Mouse (Mus musculus) intestine, embryonic 16.5 days (tissue): Measurements from ENCODE around the gene Tbx10. TPM values are rescaled to one million over a fixed set of nuclear protein-coding genes. Genes with fewer than 3 reads are reported as not detected.
A peak's percentile ranks its signal among the peaks of the same experiment; 100 is the strongest.

Source experiments
- ATAC-seq: fragments of 200-750 bp; cut with Nextera tagmentation; 2 replicates; pipeline ENCODE4 v1.8.0; 2017; ENCODE audit warnings: moderate TSS enrichment, moderate library complexity
- H3K27ac ChIP-seq: fragments of 300-500 bp; sonication (generic); 2 replicates; pipeline ENCODE4 v1.5.1; 2014; ENCODE audit warnings: mild to moderate bottlenecking, low read length
- H3K27me3 ChIP-seq: fragments of 300-500 bp; sonication (generic); replicated peaks from 2 replicates; pipeline ENCODE4 v1.6.1; 2014; ENCODE audit warnings: low read length, control low read depth, mixed read lengths; ENCODE audit not compliant: control insufficient read depth, insufficient read depth
- H3K36me3 ChIP-seq: fragments of 300-500 bp; sonication (generic); 2 replicates; pipeline ENCODE4 v1.6.1; 2014; ENCODE audit warnings: low read length, control low read depth; ENCODE audit not compliant: control insufficient read depth, insufficient read depth
- H3K4me1 ChIP-seq: fragments of 300-500 bp; sonication (generic); 2 replicates; pipeline ENCODE4 v1.6.1; 2014; ENCODE audit warnings: low read length, control low read depth, mixed read lengths; ENCODE audit not compliant: control insufficient read depth, insufficient read depth
- H3K4me2 ChIP-seq: fragments of 300-500 bp; sonication (generic); 2 replicates; pipeline ENCODE4 v1.6.1; 2014; ENCODE audit warnings: low read depth, low read length, control low read depth
- H3K4me3 ChIP-seq: fragments of 300-500 bp; sonication (generic); 2 replicates; pipeline ENCODE4 v1.5.1; 2014; ENCODE audit warnings: mild to moderate bottlenecking, low read length
- H3K9ac ChIP-seq: fragments of 300-500 bp; sonication (generic); 2 replicates; pipeline ENCODE4 v1.6.1; 2014; ENCODE audit warnings: low read depth, low read length
- H3K9me3 ChIP-seq: fragments of 300-500 bp; sonication (generic); 2 replicates; pipeline ENCODE4 v1.6.1; 2016; ENCODE audit warnings: low read length, control low read depth; ENCODE audit not compliant: control insufficient read depth
- WGBS: fragments of 180-500 bp; shearing (Covaris S2); extraction: QIAGEN DNeasy Blood & Tissue Kit; methylation state at CpG from one replicate; pipeline ENCODE4 v1.1.7; 2014; 5-methylcytosine and 5-hydroxymethylcytosine counted together
- polyA plus RNA-seq: library from polyadenylated mRNA; unstranded; fragments of >200 nt; fragmentation: Nextera tagmentation; extraction: Ambion mirVana; gene quantifications from 2 replicates; pipeline ENCODE4 v1.2.1, GENCODE M21; 2015

Gene Tbx10
- polyA plus RNA-seq, 1 experiment from 2014 or later = 0.73 TPM

- Histone ChIP-seq H3K27me3 (no peaks in the 10 kb centered on the region), H3K4me1 (peaks cover 19% of the 10 kb centered on the region), H3K4me2 (peak within 1 kb of the TSS; percentile 30), H3K9me3 (no peaks in the 10 kb centered on the region), H3K4me3 (peak within 1 kb of the TSS; percentile 32), H3K9ac (peak within 1 kb of the TSS; percentile 63), H3K27ac (peak within 1 kb of the TSS; percentile 58), H3K36me3 (no peaks in the 10 kb centered on the region; the same call in 1 of the 2 replicates)
- 8% methylated on average over 8 of the region's 8 CpGs for WGBS
- ATAC-seq = peak; percentile 90
Measured at GRCm38 (mm10) chr19:3986334-3986733, 6.2 kb upstream of the Tbx10 start, which contains the start of gene Acy3. Gene Acy3 (plus strand): TSS chr19:3986570.

GRCm38 (mm10) chr19:3988066-3988465, 4.5 kb upstream of the Tbx10 start:
- ATAC-seq = no peak
- H3K4me2 ChIP-seq = no peak overlapping the region
- H3K27ac ChIP-seq = no peak overlapping the region
- H3K36me3 ChIP-seq = no peaks in the 10 kb centered on the region; the same call in 1 of the 2 replicates
- no peaks in the 10 kb centered on the region for H3K27me3 ChIP-seq
- 87% methylated on average over 14 of the region's 14 CpGs for WGBS
- no peak overlapping the region for H3K9ac ChIP-seq
- H3K9me3 ChIP-seq = no peaks in the 10 kb centered on the region
- H3K4me3 ChIP-seq = no peak overlapping the region
- peaks cover 24% of the 10 kb centered on the region for H3K4me1 ChIP-seq

GRCm38 (mm10) chr19:3988750-3989149, 3.8 kb upstream of the Tbx10 start:
- no peaks in the 10 kb centered on the region; the same call in 1 of the 2 replicates for H3K36me3 ChIP-seq
- H3K9ac ChIP-seq = no peak overlapping the region
- 91% methylated on average over 4 of the region's 4 CpGs for whole genome bisulfite sequencing
- H3K4me2 ChIP-seq = no peak overlapping the region
- H3K4me3 ChIP-seq = no peak overlapping the region
- ATAC-seq = no peak
- no peaks in the 10 kb centered on the region for H3K9me3 ChIP-seq
- peaks cover 24% of the 10 kb centered on the region for H3K4me1 ChIP-seq
- H3K27me3 ChIP-seq = no peaks in the 10 kb centered on the region
- no peak overlapping the region for H3K27ac ChIP-seq

- H3K36me3 ChIP-seq = no peaks in the 10 kb centered on the region; the same call in 1 of the 2 replicates
- no peak overlapping the region for H3K9ac ChIP-seq
- WGBS = 42% methylated on average over 6 of the region's 6 CpGs
- H3K4me2 ChIP-seq = no peak overlapping the region
- no peaks in the 10 kb centered on the region for H3K27me3 ChIP-seq
- H3K27ac ChIP-seq = no peak overlapping the region
- H3K4me1 ChIP-seq = peaks cover 22% of the 10 kb centered on the region
- H3K9me3 ChIP-seq = no peaks in the 10 kb centered on the region
- ATAC-seq = no peak
- no peak overlapping the region for H3K4me3 ChIP-seq
Measured at GRCm38 (mm10) chr19:3990804-3991203, 1.7 kb upstream of the Tbx10 start.

- Histone ChIP-seq H3K27me3 (no peaks in the 10 kb centered on the region), H3K9ac (no peak overlapping the region), H3K4me3 (no peak overlapping the region), H3K9me3 (no peaks in the 10 kb centered on the region), H3K4me1 (peaks cover 14% of the 10 kb centered on the region), H3K36me3 (no peaks in the 10 kb centered on the region; the same call in 1 of the 2 replicates), H3K27ac (no peak overlapping the region), H3K4me2 (no peak overlapping the region)
- WGBS = 94% methylated on average over 3 of the region's 3 CpGs
- no peak for ATAC-seq
Measured at GRCm38 (mm10) chr19:3991562-3991961, 990 bp upstream of the Tbx10 start.

GRCm38 (mm10) chr19:3991966-3992365, 586 bp upstream of the Tbx10 start:
- H3K4me2 ChIP-seq = no peak overlapping the region
- ATAC-seq = no peak
- no peak overlapping the region for H3K4me3 ChIP-seq
- no peak overlapping the region for H3K9ac ChIP-seq
- 84% methylated on average over 3 of the region's 3 CpGs for WGBS
- H3K27ac ChIP-seq = no peak overlapping the region
- no peaks in the 10 kb centered on the region for H3K9me3 ChIP-seq
- no peaks in the 10 kb centered on the region for H3K27me3 ChIP-seq
- H3K4me1 ChIP-seq = peaks cover 10% of the 10 kb centered on the region
- no peaks in the 10 kb centered on the region; the same call in 1 of the 2 replicates for H3K36me3 ChIP-seq

GRCm38 (mm10) chr19:3994932-3995331, 2.4 kb downstream of the Tbx10 start:
- ATAC-seq = no peak
- Histone ChIP-seq H3K27ac (no peak overlapping the region), H3K9me3 (no peaks in the 10 kb centered on the region), H3K36me3 (no peaks in the 10 kb centered on the region), H3K4me2 (no peak overlapping the region), H3K9ac (no peak overlapping the region), H3K4me3 (no peak overlapping the region), H3K27me3 (no peaks in the 10 kb centered on the region), H3K4me1 (peaks cover 12% of the 10 kb centered on the region)
- 62% methylated on average over 6 of the region's 6 CpGs for WGBS

GRCm38 (mm10) chr19:3995505-3995904, 3.0 kb downstream of the Tbx10 start:
- no peak for ATAC-seq
- Histone ChIP-seq H3K9me3 (no peaks in the 10 kb centered on the region), H3K4me2 (no peak overlapping the region), H3K4me1 (peaks cover 12% of the 10 kb centered on the region), H3K9ac (no peak overlapping the region), H3K27me3 (no peaks in the 10 kb centered on the region), H3K27ac (no peak overlapping the region), H3K36me3 (no peaks in the 10 kb centered on the region), H3K4me3 (no peak overlapping the region)
- 71% methylated on average over 3 of the region's 3 CpGs for WGBS

- H3K9me3 ChIP-seq = no peaks in the 10 kb centered on the region
- no peaks in the 10 kb centered on the region for H3K27me3 ChIP-seq
- 76% methylated on average over 7 of the region's 7 CpGs for WGBS
- no peak overlapping the region for H3K9ac ChIP-seq
- H3K36me3 ChIP-seq = no peaks in the 10 kb centered on the region
- peaks cover 14% of the 10 kb centered on the region for H3K4me1 ChIP-seq
- no peak overlapping the region for H3K4me2 ChIP-seq
- ATAC-seq = no peak
- H3K27ac ChIP-seq = no peak overlapping the region
- no peak overlapping the region for H3K4me3 ChIP-seq
Measured at GRCm38 (mm10) chr19:3996106-3996505, 3.6 kb downstream of the Tbx10 start.

- Histone ChIP-seq H3K27me3 (no peaks in the 10 kb centered on the region), H3K27ac (no peak overlapping the region), H3K4me2 (no peak overlapping the region), H3K9ac (no peak overlapping the region), H3K4me1 (peaks cover 20% of the 10 kb centered on the region), H3K36me3 (no peaks in the 10 kb centered on the region), H3K9me3 (no peaks in the 10 kb centered on the region), H3K4me3 (no peak overlapping the region)
- ATAC-seq = no peak
- WGBS = 82% methylated on average over 8 of the region's 8 CpGs
Measured at GRCm38 (mm10) chr19:3996747-3997146, 4.2 kb downstream of the Tbx10 start.
